Mouse (Mus musculus) kidney, adult 10 weeks (tissue): ENCODE results near the gene Slc7a7. TPM values are rescaled to one million over a fixed set of nuclear protein-coding genes. Genes with fewer than 3 reads are reported as not detected.

Experiments used
- polyA plus RNA-seq: library from polyadenylated mRNA; stranded (reverse); fragments of 350-450 nt; fragmentation: Illumina TruSeq; extraction: RNeasy Lipid Tissue Mini Kit (QIAGEN cat#74804); gene quantifications from one replicate; pipeline ENCODE4 v1.2.3, GENCODE M21; 2014; ENCODE audit warnings: low read depth, low replicate concordance

Gene Slc7a7
- polyA plus RNA-seq, result 50.5 TPM

GRCm38 (mm10) chr14:54417623-54418081 lies at the start of gene Slc7a7:
TSS of gene Slc7a7 (minus strand) at chr14:54417780.

DNA sequence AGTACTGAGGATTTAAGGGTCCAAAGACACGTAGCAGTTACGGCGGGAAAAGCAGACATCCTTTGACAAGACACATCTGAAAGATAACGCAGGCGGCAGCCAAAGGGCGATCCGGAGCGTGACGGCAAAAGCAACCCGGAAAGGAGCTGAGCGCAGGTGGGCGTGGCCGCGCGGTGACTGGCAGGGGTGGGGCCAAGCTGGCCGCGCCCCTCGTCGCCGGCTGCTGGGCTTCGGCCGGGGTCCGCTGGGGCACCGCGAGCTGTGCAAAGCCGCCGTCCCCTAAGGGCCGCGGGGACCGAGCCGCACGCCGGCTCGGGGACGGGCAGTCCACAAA lies 46.3 kb upstream of the Slc7a7 start, which contains the start of gene Lrp10:
Gene Lrp10, plus strand, starts transcription at position 179 of the 334 bp plus-strand sequence.

DNA sequence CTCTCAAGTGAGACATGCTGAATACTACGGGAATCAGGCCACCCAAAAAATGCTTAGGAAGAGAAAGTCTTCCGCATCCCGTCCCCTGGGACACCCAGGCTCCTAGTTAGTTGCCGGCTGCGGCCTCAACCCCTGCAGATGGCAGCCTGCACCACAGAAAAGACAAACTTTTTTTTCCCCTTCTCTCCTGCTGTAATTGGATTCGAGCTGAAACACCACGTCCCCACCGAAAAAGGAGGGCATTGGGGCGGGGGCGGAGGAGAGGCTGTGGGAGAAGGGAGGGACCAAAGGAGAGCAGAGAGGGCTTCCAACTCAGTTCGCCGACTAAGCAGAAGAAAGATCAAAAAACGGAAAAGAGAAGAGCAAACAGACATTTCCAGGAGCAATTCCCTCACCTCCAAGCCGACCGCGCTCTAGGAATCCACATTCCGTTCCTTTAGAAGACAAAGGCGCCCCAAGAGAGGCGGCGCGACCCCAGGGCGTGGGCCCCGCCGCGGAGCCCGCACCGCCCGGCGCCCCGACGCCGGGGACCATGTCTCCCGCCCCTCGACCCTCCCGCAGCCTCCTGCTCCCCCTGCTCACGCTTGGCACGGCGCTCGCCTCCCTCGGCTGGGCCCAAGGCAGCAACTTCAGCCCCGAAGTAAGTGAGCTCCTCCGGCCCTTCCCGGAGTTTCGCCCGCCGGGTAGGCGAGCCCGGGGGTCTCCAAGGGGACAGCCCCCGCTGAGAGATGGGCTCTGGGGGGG lies 13.9 kb upstream of the Slc7a7 start, which contains the start of gene Mmp14:
Gene Mmp14, plus strand, starts transcription at position 279 of the 744 bp plus-strand sequence.

DNA sequence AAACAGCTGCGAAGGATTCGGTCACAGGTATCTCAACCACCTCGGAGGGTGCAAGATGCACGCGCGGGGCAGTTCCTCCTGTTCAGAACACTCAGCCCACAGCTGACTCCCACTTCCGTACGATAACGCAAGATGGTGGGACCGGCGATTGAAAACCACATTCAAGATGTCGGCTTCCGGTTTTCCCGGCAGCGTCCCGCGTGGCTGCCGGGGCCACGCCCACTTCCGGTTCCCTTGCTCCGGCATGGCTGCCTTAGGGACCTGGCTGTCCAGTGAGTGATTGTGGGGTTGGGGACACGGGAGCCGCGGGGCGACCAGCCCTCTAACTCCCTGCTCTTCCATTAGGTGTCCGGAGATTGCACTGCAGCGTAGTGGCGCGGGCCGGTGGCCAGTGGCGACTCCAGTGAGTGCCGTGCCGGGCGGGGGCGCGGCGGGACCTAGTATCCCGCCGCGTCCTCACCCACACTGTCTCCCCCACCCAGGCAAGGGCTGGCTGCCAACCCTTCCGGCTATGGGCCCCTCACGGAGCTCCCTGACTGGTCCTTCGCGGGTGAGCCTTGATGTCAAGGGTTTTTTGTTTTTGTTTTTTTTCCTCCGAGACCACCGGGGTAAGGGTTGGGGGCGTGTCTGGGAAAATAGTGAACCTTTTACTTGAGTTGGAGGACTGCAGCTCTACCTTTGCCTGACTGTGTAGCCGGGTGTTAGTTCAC lies 9.3 kb upstream of the Slc7a7 start, which contains the start of gene Mrpl52:
Gene Mrpl52, plus strand, starts transcription at position 221 of the 710 bp plus-strand sequence.

DNA sequence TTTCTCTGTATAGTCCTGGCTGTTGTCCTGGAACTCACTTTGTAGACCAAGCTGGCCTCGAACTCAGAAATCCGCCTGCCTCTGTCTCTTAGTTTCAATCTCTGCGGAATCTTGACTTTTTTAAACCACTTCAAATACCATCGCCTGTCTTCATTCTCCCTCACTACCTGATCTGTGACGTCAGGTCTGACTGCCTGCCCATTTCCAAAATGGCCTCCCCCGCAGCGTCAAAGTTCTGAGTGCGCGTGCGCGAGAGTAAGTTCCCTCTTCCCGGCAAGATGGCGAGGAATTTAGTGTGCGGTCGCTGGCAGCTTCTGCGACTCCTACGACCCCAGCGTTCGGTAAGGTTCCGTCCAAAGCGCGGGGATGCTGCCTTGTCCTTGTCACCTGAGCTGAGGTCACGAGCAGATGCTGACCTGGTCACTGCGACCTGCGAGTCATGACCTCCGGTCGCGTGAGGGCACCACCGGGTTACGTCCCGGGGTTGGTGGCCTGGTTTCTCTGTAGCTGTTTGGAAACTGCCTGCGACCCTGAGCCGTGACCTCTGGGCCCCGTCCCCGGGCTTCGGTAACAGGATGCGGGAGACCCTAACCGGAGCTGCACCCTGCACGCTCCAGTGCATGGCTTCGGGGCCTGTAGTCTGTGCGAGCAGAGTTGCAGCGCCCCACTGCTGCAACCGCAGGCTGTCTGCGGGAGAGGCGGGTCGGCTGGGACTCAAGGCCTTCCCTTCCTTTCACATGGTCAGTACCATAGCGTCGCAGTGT lies 56.8 kb downstream of the Slc7a7 start, which contains the start of gene Oxa1l:
Gene Oxa1l, plus strand, starts transcription at position 258 of the 764 bp plus-strand sequence.

Other genes with a start within 250 kb of the Slc7a7 start
- gene Dad1, start 163.7 kb downstream of the Slc7a7 start, polyA plus RNA-seq, result 6.7 TPM
- 12.4 TPM for gene Abhd4, start 163.6 kb downstream of the Slc7a7 start, polyA plus RNA-seq
- gene Olfr49, start 132.8 kb downstream of the Slc7a7 start, polyA plus RNA-seq, result not detected
- gene Oxa1l, start 56.9 kb downstream of the Slc7a7 start, polyA plus RNA-seq, result 11.4 TPM
- 47.3 TPM for gene Mrpl52, start 9.1 kb upstream of the Slc7a7 start, polyA plus RNA-seq
- 6.0 TPM for gene Mmp14, start 13.8 kb upstream of the Slc7a7 start, polyA plus RNA-seq
- gene Lrp10, start 46.4 kb upstream of the Slc7a7 start, polyA plus RNA-seq, result 4.0 TPM
- gene Rem2, start 58.3 kb upstream of the Slc7a7 start, polyA plus RNA-seq, result not detected
- 43.0 TPM for gene Prmt5, start 99.7 kb upstream of the Slc7a7 start, polyA plus RNA-seq
- 3.4 TPM for gene Haus4, start 136.8 kb upstream of the Slc7a7 start, polyA plus RNA-seq
- gene Ajuba, start 159.8 kb upstream of the Slc7a7 start, polyA plus RNA-seq, result 7.9 TPM
- 2.3 TPM for gene 4931414P19Rik, start 188.2 kb upstream of the Slc7a7 start, polyA plus RNA-seq
- gene Psmb5, start 200.2 kb upstream of the Slc7a7 start, polyA plus RNA-seq, result 3.2 TPM
- gene Psmb11, start 203.7 kb upstream of the Slc7a7 start, polyA plus RNA-seq, result not detected
- not detected for gene Gm17606, start 223.2 kb upstream of the Slc7a7 start, polyA plus RNA-seq
- not detected for gene Cdh24, start 223.6 kb upstream of the Slc7a7 start, polyA plus RNA-seq